Mouse (Mus musculus): ENCODE results near the gene Zfp946. TPM values are rescaled to one million over a fixed set of nuclear protein-coding genes. Genes with fewer than 3 reads are reported as not detected.

The Zfp946 gene
- 0.22 and 0.34 TPM in 2 replicates for polyA plus RNA-seq (2012)

DNA sequence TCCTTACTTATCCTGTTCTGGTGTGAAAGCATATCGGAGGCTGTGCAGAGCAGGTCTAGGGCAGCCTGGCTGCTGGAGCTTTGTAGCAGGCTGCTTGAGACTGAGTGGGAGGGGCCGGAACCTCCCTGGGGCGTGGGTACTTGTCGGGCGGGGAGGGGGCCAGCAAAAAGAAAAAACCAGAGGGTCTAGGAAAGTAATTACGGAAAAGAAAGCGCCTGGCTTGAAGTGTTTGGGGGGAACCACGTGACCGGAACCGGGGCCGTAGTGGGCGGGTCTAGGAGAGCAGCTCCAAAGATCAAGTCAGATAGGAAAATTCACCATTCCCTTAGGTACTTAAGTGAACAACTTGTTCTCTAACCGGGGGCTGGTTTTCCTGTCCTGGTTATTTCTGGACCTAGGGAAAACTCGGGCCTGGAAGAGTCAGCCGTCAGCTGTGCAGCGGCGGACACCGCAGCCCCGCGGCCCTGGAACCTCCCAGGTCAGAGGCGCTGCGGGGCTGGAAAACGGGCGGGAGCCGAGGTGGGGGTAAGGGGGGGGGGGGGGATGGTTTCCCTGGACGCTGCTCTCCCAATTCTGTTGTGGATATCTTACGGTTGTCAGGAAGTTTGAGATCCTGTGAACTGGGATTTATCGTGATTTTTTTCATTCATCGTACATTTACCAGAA lies at the start of gene Zfp946:
Gene Zfp946, plus strand, starts transcription at position 271 of the 666 bp plus-strand sequence.
- Histone ChIP-seq H3K4me3 (replicated peaks) (peak within 1 kb of the TSS; percentile 76), H3K4me1 (ENCODE audit: control insufficient read depth) (peaks cover 16% of the 10 kb centered on the region), H3K27me3 (ENCODE audit: control insufficient read depth) (peaks cover 6% of the 10 kb centered on the region), H3K9me3 (ENCODE audit: control insufficient read depth, low read length) (no peaks in the 10 kb centered on the region), H3K36me3 (ENCODE audit: control insufficient read depth) (no peaks in the 10 kb centered on the region)
- no peak for TF ChIP-seq GATA1 (IDR thresholded peaks at IDR 0.05; ENCODE audit: low read length)
- TF ChIP-seq TAL1 (IDR thresholded peaks at IDR 0.05; ENCODE audit: low read length): no peak

DNA sequence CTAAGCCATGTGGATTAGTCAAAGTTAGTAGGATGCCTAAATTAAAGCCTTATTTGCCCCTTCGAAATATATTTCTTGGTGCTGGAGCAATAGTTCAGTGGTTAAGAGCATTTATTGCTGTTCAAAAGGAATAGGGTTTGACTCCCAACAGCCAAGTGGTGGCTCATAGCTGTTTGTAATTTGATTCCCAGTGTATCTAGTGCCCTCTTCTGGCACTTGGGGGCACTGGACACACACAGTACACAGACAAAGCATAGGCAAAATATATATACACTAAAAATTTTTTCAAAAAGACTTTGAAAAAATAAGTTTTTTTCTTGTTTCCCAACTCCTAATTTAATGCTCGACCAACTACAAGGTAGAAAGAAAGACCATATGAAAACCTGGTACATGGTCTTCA lies 13.3 kb upstream of the Zfp946 start:
- TF ChIP-seq GATA1 (IDR thresholded peaks at IDR 0.05; ENCODE audit: low read length) (no peak), TAL1 (IDR thresholded peaks at IDR 0.05; ENCODE audit: low read length) (no peak)
- no peaks in the 10 kb centered on the region for H3K9me3 ChIP-seq (ENCODE audit: control insufficient read depth, low read length)
- no peak overlapping the region for H3K4me3 ChIP-seq (replicated peaks)
- no peaks in the 10 kb centered on the region for H3K27me3 ChIP-seq (ENCODE audit: control insufficient read depth)
- H3K36me3 ChIP-seq (ENCODE audit: control insufficient read depth): no peaks in the 10 kb centered on the region
- H3K4me1 ChIP-seq (ENCODE audit: control insufficient read depth): no peaks in the 10 kb centered on the region

DNA sequence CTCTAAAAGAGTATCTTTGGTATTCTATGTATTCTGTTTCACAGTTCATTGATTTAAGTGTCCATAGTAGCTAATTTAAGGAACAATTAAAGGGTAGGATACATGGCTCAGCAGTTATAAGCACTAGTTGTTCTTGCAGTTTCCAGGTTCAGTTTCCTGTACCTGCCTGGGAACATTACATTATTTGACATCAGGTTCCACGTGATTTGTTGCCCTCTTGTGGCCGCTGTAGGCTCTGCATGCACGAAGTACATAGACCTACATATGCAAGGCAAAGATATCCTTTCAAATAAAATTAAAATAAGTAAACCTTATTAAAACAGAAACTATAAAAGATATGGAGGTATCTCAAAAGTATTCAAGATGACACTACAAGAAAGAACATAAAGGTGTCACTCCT lies 6.5 kb upstream of the Zfp946 start:
- peaks cover 10% of the 10 kb centered on the region for H3K27me3 ChIP-seq (ENCODE audit: control insufficient read depth)
- H3K9me3 ChIP-seq (ENCODE audit: control insufficient read depth, low read length): no peaks in the 10 kb centered on the region
- no peak overlapping the region for H3K4me3 ChIP-seq (replicated peaks)
- H3K4me1 ChIP-seq (ENCODE audit: control insufficient read depth): no peaks in the 10 kb centered on the region
- no peak for TF ChIP-seq TAL1 (IDR thresholded peaks at IDR 0.05; ENCODE audit: low read length)
- no peak for TF ChIP-seq GATA1 (IDR thresholded peaks at IDR 0.05; ENCODE audit: low read length)
- H3K36me3 ChIP-seq (ENCODE audit: control insufficient read depth): no peaks in the 10 kb centered on the region

DNA sequence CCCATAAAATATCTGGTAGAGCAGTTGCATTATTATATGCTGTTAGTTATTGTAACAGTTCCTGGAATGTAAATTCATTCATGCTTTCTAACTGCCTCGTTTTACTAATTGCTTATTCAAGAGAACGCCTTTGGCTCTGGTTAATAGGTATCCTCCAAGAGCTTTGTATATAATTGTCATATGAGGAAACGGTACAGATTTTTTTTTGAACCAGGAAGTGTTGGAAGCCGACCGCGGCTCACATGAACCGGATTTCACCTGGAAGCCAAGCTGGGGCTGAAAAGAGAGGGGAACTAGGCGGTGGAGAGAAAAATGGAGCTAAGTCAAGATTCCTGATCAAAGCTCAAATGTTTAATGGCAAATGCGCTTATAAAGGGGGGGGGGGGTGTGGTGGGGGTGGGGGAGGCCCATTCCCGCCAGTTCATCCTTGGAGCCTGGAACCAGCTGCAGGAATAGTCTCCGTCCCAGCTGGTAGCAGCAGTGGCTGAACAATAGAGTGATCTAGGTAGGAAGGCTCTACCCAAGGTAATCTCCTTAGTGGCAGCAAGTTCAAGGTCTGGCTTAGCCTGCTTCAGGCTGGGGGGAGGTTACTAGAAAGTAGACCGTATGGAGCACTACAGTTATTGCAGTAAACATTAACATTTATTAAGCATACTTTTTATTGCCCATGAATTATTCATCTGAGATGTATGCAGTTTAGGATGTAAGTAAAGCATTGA lies 773 bp downstream of the Zfp946 start:
- Histone ChIP-seq H3K4me3 (replicated peaks) (peak overlapping the region; percentile 76), H3K9me3 (ENCODE audit: control insufficient read depth, low read length) (no peaks in the 10 kb centered on the region), H3K4me1 (ENCODE audit: control insufficient read depth) (peaks cover 16% of the 10 kb centered on the region), H3K27me3 (ENCODE audit: control insufficient read depth) (peaks cover 4% of the 10 kb centered on the region), H3K36me3 (ENCODE audit: control insufficient read depth) (no peaks in the 10 kb centered on the region)
- TF ChIP-seq GATA1 (IDR thresholded peaks at IDR 0.05; ENCODE audit: low read length) (no peak), TAL1 (IDR thresholded peaks at IDR 0.05; ENCODE audit: low read length) (no peak)

DNA sequence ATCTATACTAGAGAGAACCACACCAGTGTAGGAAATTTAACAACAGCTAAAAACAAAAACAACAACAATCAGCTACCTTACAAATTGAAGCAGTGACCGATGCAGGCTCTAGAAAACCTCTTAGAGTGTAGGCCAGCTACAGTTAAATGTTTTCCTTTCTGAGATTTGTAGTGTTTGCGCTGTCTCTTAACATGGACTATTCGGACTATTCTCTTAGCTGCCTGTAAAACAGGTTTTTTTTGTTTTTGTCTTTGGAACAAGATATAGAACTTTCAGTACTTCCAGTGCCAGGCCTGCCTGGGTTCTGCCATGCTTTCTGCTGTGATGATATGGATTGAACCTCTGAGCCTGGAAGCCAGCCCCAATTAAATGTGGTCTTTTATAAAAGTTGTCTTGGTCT lies 23.7 kb downstream of the Zfp946 start:
- Histone ChIP-seq H3K36me3 (ENCODE audit: control insufficient read depth) (no peaks in the 10 kb centered on the region; the same call in 1 of the 2 replicates), H3K27me3 (ENCODE audit: control insufficient read depth) (no peaks in the 10 kb centered on the region), H3K4me3 (replicated peaks) (no peak overlapping the region), H3K4me1 (ENCODE audit: control insufficient read depth) (no peaks in the 10 kb centered on the region), H3K9me3 (ENCODE audit: control insufficient read depth, low read length) (no peaks in the 10 kb centered on the region; the same call in 1 of the 2 replicates)
- TF ChIP-seq TAL1 (IDR thresholded peaks at IDR 0.05; ENCODE audit: low read length): no peak
- TF ChIP-seq GATA1 (IDR thresholded peaks at IDR 0.05; ENCODE audit: low read length): no peak

DNA sequence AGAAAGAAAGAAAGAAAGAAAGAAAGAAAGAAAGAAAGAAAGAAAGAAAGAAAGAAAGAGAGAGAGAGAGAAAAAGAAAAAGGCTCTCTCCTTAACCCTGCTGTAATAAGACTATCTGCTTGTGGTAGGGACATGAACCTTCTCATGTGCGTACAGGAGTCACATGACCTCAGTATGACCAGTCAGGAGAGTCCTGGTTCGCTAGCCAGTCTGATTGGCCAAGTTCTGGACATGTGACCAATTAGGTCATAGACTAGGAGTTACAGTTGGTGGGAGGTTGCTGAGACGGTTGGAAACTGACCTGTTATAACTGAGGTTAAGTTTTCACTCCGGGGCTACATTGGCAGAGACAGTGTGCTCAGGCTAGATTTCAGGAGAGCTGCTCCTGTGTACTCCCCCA lies 73.1 kb downstream of the Zfp946 start:
- no peaks in the 10 kb centered on the region for H3K4me1 ChIP-seq (ENCODE audit: control insufficient read depth)
- H3K27me3 ChIP-seq (ENCODE audit: control insufficient read depth): no peaks in the 10 kb centered on the region
- no peaks in the 10 kb centered on the region for H3K36me3 ChIP-seq (ENCODE audit: control insufficient read depth)
- H3K9me3 ChIP-seq (ENCODE audit: control insufficient read depth, low read length): peaks cover 5% of the 10 kb centered on the region
- no peak overlapping the region for H3K4me3 ChIP-seq (replicated peaks)
- no peak for TF ChIP-seq TAL1 (IDR thresholded peaks at IDR 0.05; ENCODE audit: low read length)
- no peak for TF ChIP-seq GATA1 (IDR thresholded peaks at IDR 0.05; ENCODE audit: low read length)

Other genes with a start within 250 kb of the Zfp946 start
- not detected in 2 replicates for gene Zfp994, start 198.6 kb upstream of the Zfp946 start, polyA plus RNA-seq (2012)
- 0.01 and 0.02 TPM in 2 replicates for gene CT030661.1, start 109.4 kb upstream of the Zfp946 start, polyA plus RNA-seq (2012)
- gene Zfp944, start 62.8 kb upstream of the Zfp946 start, polyA plus RNA-seq (2012): 0.03 and 0.07 TPM in 2 replicates
- not detected in 2 replicates for gene Zfp758, start 62.8 kb upstream of the Zfp946 start, polyA plus RNA-seq (2012)
- gene Vmn2r111, start 149.3 kb downstream of the Zfp946 start, polyA plus RNA-seq (2012): 0.01 TPM in 1 of 2 replicates, not detected in the other
- not detected in 2 replicates for gene Vmn2r112, start 176.7 kb downstream of the Zfp946 start, polyA plus RNA-seq (2012)

Data from erythroblast, embryonic 14.5 days (primary cell).